Mouse (Mus musculus): ENCODE measurements around the gene Ppwd1.
A peak's percentile ranks its signal among the peaks of the same experiment; 100 is the strongest.
"Not testable (repeated sequence)": the region's sequence is repeated elsewhere in the genome, so short reads cannot be mapped to it uniquely, and the experiment has no call there.

Gene Ppwd1

DNA sequence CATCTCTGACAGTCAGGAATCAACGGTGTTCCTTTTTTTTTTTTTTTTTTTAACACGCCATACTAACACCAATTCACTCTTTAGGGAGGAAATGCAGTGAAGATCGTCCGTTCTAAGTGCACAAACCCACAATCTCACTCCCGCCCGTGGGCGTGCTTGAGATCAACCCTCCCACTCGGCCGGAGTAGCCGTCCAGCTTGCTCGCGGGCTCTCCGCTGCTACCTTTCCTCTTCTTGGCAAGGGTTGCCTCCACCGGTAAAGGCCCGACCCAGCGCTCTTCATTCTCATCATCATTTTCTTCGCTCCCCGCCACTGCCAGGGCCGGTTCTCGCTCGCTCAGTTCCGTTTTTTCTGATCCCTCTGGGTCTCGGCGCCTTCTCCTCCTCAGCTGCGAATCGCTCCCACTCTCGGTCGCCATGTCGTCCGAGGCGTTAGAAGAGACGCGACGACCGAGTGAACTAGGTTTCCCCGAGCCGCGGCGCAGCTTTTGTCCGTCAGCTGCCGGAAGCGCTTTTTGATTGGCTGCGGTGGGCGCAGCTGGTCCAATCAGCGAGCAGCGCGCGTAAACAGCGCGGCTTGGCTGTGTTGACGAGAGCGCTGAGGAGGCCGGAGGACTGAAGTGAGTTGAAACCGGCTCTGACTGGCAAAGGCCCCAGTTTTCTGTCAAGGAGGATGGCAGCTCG is at the start of gene Ppwd1, which contains the start of gene Cenpk:
TSS of gene Ppwd1 (minus strand) at position 460 of the 683 bp plus-strand sequence.
TSS of gene Cenpk (plus strand) at position 228 of the 683 bp plus-strand sequence.
- peak; percentile 91 for DNase-seq (ENCODE audit: low spot score)

DNA sequence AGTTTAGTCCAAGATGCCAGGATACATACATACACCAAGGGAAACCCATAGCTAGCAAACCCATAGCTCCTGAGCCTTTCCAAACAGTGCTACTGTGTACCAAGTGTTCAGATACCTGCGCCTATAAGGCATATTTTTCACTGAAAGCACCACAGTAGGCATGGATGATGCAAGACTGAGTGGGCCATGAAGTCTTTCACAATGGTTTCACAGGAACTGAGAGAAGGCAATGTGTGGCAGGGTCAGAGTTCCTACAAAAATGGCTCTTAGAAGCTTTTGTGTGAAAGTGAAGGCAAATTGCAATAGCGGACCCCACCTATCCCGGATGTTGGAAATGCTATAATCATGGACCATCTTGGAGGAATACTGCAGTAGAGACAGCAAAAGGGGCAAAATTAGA is 30.4 kb upstream of the Ppwd1 start:
- no peak for DNase-seq (ENCODE audit: low spot score)

DNA sequence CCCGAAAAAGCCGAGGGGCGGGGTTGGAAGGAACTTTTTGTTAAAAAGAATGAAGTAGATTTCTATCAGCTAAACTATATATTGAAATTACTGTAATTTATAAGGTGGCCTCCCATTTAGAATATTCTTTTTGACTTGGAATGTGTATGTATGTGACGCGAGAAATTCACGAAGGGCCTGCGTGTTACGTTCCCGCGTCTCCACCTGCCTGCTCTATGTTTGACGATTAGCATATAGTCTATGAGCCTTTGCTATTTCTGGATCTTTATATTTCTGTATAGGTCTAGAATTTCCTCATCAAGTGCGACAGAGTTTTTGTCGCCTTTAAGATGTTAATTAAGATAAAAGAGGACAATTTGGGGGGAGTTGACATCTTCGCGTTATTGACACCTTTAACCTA is 538 bp upstream of the Ppwd1 start:
- no peak for DNase-seq (ENCODE audit: low spot score)

DNA sequence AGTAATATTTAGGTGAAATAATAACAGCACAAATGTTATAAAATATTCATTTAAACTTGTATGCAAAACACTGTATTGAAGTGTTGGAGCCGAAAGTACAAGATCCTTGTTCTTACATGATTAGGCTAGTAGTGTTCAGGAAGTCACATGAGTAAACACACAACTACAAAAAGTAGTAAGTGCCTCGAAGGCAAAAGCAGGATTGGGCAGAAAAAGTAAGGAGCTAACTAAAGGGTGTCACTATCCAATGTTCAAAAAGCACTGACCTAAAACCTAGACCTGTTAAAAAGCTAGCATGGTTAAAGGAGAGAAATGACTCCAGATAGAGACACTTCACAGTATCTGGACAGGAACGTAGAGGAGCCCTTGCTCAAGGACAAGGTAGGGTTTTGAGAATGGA is 1.2 kb downstream of the Ppwd1 start:
- DNase-seq (ENCODE audit: low spot score) = no peak

DNA sequence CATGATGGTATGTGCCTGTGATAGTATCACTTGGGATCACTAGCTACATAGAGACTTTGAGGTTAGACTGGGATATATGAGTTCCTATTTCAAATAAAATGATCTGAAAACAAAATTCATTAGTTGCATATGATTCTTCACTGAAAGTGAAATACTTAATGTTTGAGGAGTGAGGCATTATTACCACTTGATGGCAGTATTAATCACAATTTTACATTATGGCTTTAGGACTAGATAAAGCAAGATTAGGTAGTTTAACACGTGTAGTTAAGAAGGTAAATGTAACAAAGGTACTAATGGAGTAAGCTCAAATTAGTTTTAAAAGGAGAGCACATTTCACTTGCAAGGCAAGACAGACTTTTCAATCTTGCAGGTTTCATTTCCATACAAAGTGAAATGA is 24.3 kb downstream of the Ppwd1 start:
- no peak for DNase-seq (ENCODE audit: low spot score)

DNA sequence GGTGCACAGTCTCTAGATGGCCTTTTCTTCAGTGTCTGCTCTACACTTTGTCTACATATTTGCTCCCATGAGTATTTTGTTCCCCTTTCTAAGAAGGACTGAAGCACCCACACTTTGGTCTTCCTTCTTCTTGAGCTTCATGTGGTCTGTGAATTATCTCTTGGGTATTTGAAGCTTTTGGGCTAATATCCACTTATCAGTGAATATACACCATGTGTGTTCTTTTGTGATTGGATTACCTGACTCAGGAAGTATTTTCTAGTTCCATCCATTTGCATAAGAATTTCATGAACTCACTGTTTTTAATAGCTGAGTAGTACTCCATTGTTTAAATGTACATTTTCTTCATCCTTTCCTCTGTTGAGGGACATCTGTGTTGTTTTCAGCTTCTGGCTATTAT is 32.8 kb downstream of the Ppwd1 start:
- not testable (repeated sequence) for DNase-seq (ENCODE audit: low spot score)

DNA sequence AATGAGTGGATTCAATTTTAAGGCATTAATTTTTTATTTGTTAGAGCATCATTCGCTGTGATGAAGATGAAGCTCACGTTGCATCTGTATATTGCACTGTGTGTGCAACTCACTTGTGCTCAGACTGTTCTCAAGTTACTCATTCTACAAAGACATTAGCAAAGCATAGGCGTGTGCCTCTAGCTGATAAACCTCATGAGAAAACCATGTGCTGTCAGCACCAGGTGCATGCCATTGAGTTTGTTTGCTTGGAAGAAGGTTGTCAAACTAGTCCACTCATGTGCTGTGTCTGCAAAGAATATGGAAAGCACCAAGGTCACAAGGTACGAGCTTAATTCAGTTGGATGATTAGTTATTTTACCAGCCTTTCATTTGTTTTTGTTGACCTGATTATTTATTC is 41.3 kb downstream of the Ppwd1 start:
- DNase-seq (ENCODE audit: low spot score) = no peak

DNA sequence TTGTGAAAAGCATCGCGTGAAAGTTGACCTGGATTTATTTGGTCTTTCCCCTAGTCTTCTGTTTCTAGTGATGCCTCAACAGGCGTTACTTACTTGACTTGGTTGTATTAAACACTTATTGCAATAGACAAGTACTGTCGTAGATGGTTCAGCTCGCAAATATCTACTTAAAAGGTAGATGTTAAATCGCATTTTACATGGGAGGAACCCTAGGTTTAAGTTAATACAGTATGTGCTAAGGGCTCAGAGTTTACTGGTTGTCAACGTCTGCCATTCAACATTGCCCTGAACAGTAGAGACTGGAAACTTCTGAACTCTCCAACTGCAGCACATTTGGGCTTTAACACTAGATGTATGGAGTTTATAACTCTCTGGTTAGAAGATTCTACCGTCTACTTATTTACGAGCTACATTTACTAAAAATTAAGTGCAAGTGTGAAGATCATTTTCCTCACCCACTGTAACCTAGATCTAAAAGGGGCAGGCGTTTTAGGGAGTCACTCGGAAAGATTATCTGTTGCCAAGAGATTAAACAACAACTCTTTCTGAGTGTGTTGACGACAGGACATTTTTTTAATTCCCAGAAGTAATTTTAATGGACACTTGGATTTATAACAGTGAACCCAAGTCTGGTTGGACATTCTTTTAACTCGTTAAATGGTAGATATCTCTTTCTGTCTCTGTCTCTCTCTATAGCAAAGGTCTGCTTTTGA is 49.3 kb downstream of the Ppwd1 start:
- DNase-seq (ENCODE audit: low spot score) = no peak

DNA sequence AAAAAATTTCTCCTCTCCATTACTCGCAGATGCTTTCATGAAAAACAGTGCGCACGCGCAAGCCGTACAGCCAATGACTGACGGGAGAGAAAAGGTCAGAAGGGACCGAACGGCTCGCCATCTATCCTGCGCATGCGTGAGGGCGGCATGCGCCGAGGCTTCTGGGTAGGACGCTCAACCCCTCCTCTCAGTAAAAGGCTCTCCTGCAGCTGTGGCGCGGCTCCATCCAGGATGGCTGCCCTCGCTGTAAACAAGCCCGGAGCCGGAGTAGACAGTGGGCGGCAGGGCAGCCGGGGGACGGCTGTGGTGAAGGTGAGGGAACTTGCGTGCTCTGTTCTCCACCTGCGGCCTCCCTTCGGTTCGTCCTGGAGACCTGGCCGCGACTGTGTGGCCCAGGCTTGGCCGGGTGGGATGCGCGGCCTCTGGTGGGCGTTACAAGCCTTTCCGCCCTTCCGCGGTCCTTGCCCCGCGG is 50.0 kb downstream of the Ppwd1 start, which contains the start of gene Trim23:
TSS of gene Trim23 (plus strand) at position 148 of the 472 bp plus-strand sequence.
- DNase-seq (ENCODE audit: low spot score) = peak; percentile 98

DNA sequence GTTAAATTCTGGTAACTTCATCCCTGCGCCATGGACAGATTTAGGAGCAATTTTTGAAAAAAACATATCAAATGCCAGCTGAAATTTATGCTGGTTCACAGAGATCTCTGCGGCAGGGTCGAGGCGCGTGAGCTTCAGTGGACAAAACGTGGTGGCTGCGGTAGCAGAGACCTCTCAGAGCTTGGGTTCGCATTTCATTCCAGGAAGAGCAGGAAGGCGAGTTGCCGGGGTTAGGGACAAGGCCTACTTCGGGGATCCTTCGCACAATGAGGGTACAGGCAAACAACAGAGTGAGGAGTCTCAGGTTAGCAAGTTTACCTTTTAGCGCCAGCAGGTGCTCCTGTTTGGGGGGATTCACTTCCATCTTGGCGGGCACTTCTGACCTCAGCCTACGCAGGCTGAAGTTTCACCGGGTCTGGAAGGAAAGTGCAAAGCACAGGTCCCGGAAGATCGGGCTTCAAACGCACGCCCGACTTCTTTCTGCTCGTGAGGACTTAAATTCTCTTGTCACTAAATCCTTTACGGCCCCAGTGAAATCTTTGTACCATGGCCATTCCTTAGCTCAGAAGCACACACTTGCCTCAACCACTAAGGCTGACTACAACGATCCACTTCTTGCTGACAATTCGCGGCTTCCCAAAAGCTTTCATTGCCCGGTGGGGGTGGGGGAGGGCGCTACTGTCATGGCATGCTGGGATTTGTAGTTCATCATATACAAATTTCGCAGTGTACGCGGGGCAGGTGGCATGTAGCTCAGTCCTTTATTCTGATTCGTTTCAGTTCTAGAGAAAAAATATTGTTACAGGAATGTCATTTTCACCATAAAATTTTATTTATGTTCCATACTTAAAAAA is 50.6 kb downstream of the Ppwd1 start, which contains the start of gene Trappc13:
TSS of gene Trappc13 (minus strand) at position 674 of the 854 bp plus-strand sequence.
- DNase-seq (ENCODE audit: low spot score) = peak; percentile 75

DNA sequence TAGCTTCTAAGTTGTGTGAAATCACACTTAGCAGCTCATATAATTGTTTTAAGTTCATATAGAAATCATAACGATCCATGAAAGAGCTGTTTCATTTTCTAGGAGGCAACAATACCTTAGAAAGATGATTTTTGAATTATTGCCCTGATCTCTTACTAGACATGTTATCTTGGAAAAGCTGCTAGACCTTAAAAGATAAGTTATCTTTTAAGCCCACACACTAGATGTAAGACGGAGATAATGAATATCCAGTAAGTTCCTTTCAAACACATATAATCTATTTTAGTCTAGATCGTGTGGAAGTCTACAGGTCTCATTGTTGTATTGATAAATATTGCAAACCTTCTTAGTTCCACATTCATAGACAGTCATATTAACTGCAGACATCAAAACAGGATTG is 51.8 kb downstream of the Ppwd1 start:
- no peak for DNase-seq (ENCODE audit: low spot score)

DNA sequence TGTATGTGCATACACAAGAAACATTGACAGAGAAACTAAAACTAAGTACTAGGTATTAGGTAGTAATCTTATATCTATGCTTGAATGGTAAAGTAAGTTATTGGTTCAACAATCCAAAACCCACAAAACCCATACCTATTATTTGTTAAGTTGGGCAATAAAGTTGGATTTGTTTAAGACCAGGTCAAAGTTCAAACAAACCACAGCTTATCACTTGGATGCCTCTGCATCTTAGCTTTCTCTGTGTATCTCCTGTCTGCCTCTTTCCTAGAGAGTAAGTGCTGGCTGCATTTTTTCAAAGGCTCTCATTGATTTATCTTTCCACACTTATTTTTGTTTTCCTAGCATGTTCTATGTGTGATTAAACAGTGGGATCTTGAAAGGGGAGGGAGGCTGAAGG is 56.1 kb downstream of the Ppwd1 start:
- DNase-seq (ENCODE audit: low spot score) = no peak

DNA sequence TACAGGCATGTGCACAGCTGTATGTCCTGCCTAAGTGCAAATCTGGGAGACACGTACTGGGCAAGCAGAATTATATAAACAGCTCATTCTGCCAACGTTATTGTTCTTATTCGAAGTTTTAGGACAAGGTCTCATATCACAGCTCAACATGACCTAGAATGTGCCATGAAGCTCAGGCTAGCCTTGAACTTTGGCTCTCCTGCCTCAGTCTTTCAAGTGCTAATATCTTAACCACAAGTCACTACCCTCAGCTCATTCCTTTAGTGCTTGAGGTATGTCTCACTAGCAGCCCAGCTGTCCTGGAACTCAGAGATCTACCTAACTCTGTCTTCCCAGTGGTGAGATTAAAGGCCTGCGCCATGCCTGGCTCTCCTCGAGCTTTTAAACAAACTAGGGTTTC is 56.9 kb downstream of the Ppwd1 start:
- no peak for DNase-seq (ENCODE audit: low spot score)

DNA sequence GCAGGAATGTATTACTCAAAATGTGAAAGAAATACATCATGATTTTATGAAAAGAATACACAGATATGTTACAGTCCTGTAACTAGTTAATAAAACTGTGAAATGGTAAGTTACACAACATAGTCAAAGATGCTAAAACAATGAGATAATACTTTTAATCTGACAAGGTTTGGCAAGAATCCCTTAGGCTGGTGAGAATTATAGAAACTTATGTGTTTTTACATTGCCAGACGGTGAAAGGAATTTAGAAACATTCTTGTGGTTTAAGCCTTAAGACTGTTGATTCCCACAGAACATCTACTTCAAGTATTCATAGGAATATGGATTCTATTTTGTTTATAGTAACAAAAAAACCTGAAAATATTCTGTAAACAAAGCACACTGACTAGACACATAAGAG is 73.0 kb downstream of the Ppwd1 start:
- no peak for DNase-seq (ENCODE audit: low spot score)
